Mouse (Mus musculus) ES-E14 (cell line): ENCODE results near the gene Dph3.

ENCODE experiments used
- CHD2 ChIP-seq: IDR thresholded peaks from 2 replicates; pipeline ENCODE4 v1.6.1; 2014; ENCODE audit warnings: mild to moderate bottlenecking, low read depth, low read length, inconsistent platforms
- HCFC1 ChIP-seq: IDR thresholded peaks from 2 replicates; pipeline ENCODE4 v1.6.1; 2012; ENCODE audit warnings: low read length, inconsistent platforms, borderline replicate concordance; ENCODE audit not compliant: insufficient read depth
- MAFK ChIP-seq: IDR thresholded peaks from 2 replicates; pipeline ENCODE4 v1.6.1; 2014; ENCODE audit warnings: mild to moderate bottlenecking, low read depth, low read length, inconsistent platforms; ENCODE audit not compliant: insufficient read depth
- ZC3H11A ChIP-seq: IDR thresholded peaks from 2 replicates; pipeline ENCODE4 v1.6.1; 2012; ENCODE audit warnings: low read depth, mild to moderate bottlenecking, inconsistent platforms, low read length, borderline replicate concordance
- ZNF384 ChIP-seq: IDR thresholded peaks from 2 replicates; pipeline ENCODE4 v1.6.1; 2012; ENCODE audit warnings: low read depth, low read length, inconsistent platforms

- TF ChIP-seq MAFK = no peak
- TF ChIP-seq ZNF384 = no peak
- TF ChIP-seq ZC3H11A = no peak
- no peak for TF ChIP-seq CHD2
- TF ChIP-seq HCFC1 = no peak
These were observed 697 bp upstream of the Dph3 start for GRCm38 (mm10) chr14:32086226-32086625.
